Comparison of ENCODE assay signal across 8 mouse cellular contexts in genomic region chr14:24081911-24082558, GRCm38 (mm10).
A peak's percentile ranks its signal among the peaks of the same experiment; 100 is the strongest.
DNase-seq lines count a peak whose midpoint lies in the region; ATAC-seq lines count a peak whose summit lies in the region.
"Had no signal": no experiment of that assay in that cellular context is flagged by ENCODE, and none has a peak within 500 bp of the region (broad histone marks: within the 10 kb centered on the region; RNA-seq: fewer than 3 reads in every experiment).

No protein-coding gene starts in this region.

- peak; percentile 78; the same call in 1 of the 2 replicates for ATAC-seq in kidney, embryonic 15.5 days (replicated peaks; ENCODE audit: low FRiP score)
- no peak for ATAC-seq in liver, embryonic 11.5 days (replicated peaks; ENCODE audit: low FRiP score)
- ATAC-seq in megakaryocyte, adult 5-6 weeks (ENCODE audit: poor library complexity, severe bottlenecking) = no peak

- peak overlapping the region; percentile 14; the same call in 1 of the 2 replicates for H3K4me3 ChIP-seq in kidney, embryonic 15.5 days (replicated peaks)
- H3K4me3 ChIP-seq in liver, embryonic 11.5 days (ENCODE audit: low read depth, low read length) = no peak overlapping the region
- H3K4me3 ChIP-seq: megakaryocyte, embryonic 14.5 days had no signal

- H3K4me2 ChIP-seq in kidney, embryonic 15.5 days = peak overlapping the region; percentile 51
- 0 out of 2 replicates have a peak overlapping the region, but pooled peaks have one; percentile 4 for H3K4me2 ChIP-seq in liver, embryonic 11.5 days

- peaks cover 6% of the 10 kb centered on the region; the same call in 1 of the 2 replicates for H3K4me1 ChIP-seq in kidney, embryonic 15.5 days
- H3K4me1 ChIP-seq in liver, embryonic 11.5 days (replicated peaks; ENCODE audit: control insufficient read depth, insufficient read depth, low read length) = no peaks in the 10 kb centered on the region
- H3K4me1 ChIP-seq: megakaryocyte, embryonic 14.5 days had no signal

- no peaks in the 10 kb centered on the region for H3K27me3 ChIP-seq in kidney, embryonic 15.5 days
- no peaks in the 10 kb centered on the region for H3K27me3 ChIP-seq in liver, embryonic 11.5 days (replicated peaks; ENCODE audit: control insufficient read depth, insufficient read depth, low read length)
- H3K27me3 ChIP-seq: megakaryocyte, embryonic 14.5 days had no signal

- no peaks in the 10 kb centered on the region for H3K36me3 ChIP-seq in kidney, embryonic 15.5 days
- no peaks in the 10 kb centered on the region for H3K36me3 ChIP-seq in liver, embryonic 11.5 days (ENCODE audit: control insufficient read depth, insufficient read depth, low read length)

- no peaks in the 10 kb centered on the region for H3K9me3 ChIP-seq in kidney, embryonic 15.5 days (replicated peaks)
- H3K9me3 ChIP-seq in liver, embryonic 11.5 days (ENCODE audit: control insufficient read depth, low read length) = no peaks in the 10 kb centered on the region

- 22% methylated on average over 11 of the region's 11 CpGs for WGBS in kidney, embryonic 15.5 days
- 38% methylated on average over 11 of the region's 11 CpGs for WGBS in liver, embryonic 11.5 days

- H3K27ac ChIP-seq in kidney, embryonic 15.5 days = no peak overlapping the region
- H3K27ac ChIP-seq in liver, embryonic 11.5 days (ENCODE audit: low read depth, low read length) = no peak overlapping the region

- no peak overlapping the region for H3K9ac ChIP-seq in kidney, embryonic 15.5 days
- H3K9ac ChIP-seq in liver, embryonic 11.5 days (ENCODE audit: low read depth, low read length) = no peak overlapping the region

- peak; percentile 69 for DNase-seq in R1 (ENCODE audit: low read depth, low spot score)
- peak; percentile 82 for DNase-seq in embryo, embryonic 10 days (ENCODE audit: low spot score)
- DNase-seq in gastrocnemius, postnatal 10 days = peak; percentile 55
- DNase-seq in liver, embryonic 11.5 days (ENCODE audit: low spot score) = no peak
- DNase-seq in retina, embryonic 14.5 days (ENCODE audit: low spot score) = peak; percentile 61
